Mouse (Mus musculus): ENCODE data around the gene Tlr13.

DNA sequence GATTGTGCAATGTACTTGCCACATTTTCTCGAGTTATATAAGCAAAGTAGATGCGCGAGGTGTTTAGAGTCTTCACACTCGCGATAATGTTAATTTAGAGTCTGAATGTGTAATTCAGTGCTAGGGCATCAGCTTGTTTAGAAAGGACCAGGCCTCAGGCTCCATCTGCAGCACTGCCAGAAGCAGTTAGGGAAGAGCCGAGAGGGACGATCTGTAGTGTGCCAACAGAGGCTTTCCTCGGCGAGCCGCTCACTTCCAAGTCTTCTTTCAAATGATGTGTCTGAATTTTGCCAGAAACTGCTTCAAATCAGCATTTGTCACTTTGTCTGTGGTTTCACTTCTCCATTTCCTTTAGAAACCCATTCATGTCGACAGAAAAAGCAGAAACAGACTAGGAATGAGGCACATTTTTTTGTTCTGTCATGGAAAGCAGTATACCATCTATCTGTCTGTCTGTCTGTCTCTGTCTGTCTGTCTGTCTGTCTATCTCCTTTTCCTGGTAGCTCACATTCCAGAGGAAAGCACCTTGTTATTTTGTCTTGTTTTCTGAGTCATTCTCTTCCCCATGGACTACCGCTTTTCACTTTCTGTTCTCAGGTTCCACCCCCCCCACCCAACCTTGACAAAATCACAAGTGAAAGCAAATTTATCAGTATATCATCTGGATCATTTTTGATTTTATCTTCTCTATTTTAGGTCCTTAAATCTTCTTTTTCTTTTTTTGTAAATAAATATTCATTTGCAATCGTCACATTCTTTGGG lies 3.5 kb upstream of the Tlr13 start:
- TF ChIP-seq CTCF (IDR thresholded peaks at IDR 0.05) (no peak), EP300 (IDR thresholded peaks at IDR 0.05) (no peak)
